Mouse (Mus musculus) spleen, adult 2 months (tissue): ENCODE measurements at regions not wholly inside any gene's neighbourhood (a gene's known extent, or its start where the extent isn't known, plus 50 kb on each side); places are given as distances from the start of the nearest gene placed in this dataset.

Experiments
- CTCF ChIP-seq: fragments of 200-500 bp; IDR thresholded peaks from 2 replicates; pipeline ENCODE4 v1.5.1; 2011; ENCODE audit warnings: mild to moderate bottlenecking, inconsistent platforms; ENCODE audit not compliant: insufficient read depth, insufficient read length, insufficient replicate concordance; ENCODE audit errors: extremely low read depth
- POLR2A ChIP-seq: fragments of 200-500 bp; IDR thresholded peaks from 2 replicates; pipeline ENCODE4 v1.6.1; 2011; ENCODE audit warnings: low read depth, low read length, inconsistent platforms

GRCm38 (mm10) chr14:24919056-24919455 is 432.1 kb downstream of the Rps24 start:
- no peak for TF ChIP-seq CTCF
- TF ChIP-seq POLR2A, result no peak
